Mouse (Mus musculus) left cerebral cortex, postnatal 36 days (tissue): ENCODE results near the gene Sult2a6. TPM values are rescaled to one million over a fixed set of nuclear protein-coding genes. Genes with fewer than 3 reads are reported as not detected.

Experiments
- DNase-seq, 2 experiments: peaks; one replicate each; pipeline ENCODE4 v3.0.0; 2021 to 2022; ENCODE audit warnings: low spot score in 2 of 2, mixed read lengths in 1 of 2
- intact Hi-C: fragments of 180-260 bp; cut with DNase I; formaldehyde crosslinking; loops from one replicate; pipeline ENCODE4 v1.15.1; 2025
- total RNA-seq, 2 experiments: library from RNA; stranded (reverse); gene quantifications; 2 replicates each; pipeline ENCODE4 v1.2.3; 2021

Sult2a6 gene
- not detected for total RNA-seq

DNA sequence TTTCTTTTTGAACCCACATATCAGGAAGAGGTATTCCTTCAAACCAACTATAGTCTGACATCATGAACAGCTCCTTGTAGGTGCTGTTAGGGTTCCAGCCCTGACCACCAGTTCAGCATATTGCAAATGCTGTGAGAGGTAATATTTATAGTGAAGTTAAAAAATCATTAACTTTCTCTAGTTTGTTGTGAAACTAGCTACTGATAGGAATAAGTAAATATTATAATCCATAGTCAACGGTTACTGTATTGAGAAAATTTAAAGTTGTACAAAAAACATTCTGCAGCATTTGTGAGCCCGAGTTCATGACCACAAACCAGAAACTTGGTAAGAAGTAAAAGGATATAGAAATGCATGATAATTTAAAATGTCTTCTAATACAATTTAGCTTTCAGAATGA, at the start of gene Sult2a6:
Gene Sult2a6, minus strand, starts transcription at position 101 of the 400 bp plus-strand sequence.
- intact Hi-C loops, result no loop called here

DNA sequence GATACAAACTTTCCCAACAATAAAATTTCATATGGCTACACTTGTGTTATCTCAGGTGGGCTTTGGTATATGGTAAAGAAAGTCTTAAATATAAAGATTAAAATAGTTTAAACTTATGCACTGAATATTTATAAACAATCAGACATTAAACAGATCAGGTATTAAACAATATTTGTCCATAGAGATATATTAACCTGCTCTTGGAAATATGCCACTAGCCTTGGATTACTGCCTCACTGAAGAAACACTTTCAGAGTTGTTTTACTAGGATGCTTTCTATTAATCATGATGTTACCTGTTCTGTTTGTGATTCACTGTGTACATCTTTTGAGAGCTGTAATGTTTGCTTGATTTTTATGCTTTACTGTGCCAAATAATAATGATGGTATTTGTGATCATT, 39.4 kb downstream of the Sult2a6 start:
- DNase-seq, result no peak
- intact Hi-C loops, result no loop called here

More for the DNA sequence above, at the start of gene Sult2a6:
- no peak for DNase-seq

GRCm38 (mm10) chr7:14203417-14203816, 51.3 kb downstream of the Sult2a6 start:
- intact Hi-C loops, result no loop called here
- DNase-seq, result no peak

DNA sequence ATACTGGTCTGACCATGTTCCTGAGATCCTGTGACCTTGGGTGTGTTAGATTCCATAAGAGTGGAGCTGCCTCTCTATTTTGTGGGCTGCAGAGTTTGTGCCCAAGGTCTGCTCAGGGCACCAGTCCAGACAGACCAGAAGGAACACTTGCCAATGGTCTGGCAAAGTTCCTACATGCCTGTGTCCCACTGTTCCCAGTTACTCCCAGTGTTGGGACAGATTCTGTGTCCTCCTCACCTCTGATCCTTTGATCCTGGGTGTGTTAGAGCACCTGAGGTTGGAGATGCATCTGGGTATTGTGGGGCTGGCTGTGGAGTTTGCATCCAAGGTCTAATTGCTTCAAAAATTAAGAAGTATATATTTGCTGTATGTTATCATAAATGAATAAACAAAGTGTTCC, 52.2 kb downstream of the Sult2a6 start:
- intact Hi-C loops, result no loop called here

More for the DNA sequence above, 52.2 kb downstream of the Sult2a6 start:
- no peak for DNase-seq

Other genes with a start within 250 kb of the Sult2a6 start
- gene Sult2a3, start 131.8 kb downstream of the Sult2a6 start, total RNA-seq, result not detected
- gene Obox8, start 78.7 kb upstream of the Sult2a6 start, total RNA-seq, result not detected
- not detected for gene Sult2a8, start 191.9 kb upstream of the Sult2a6 start, total RNA-seq
- gene Sult2a7, start 239.4 kb upstream of the Sult2a6 start, total RNA-seq, result not detected